Mouse (Mus musculus) G1E (cell line): ENCODE measurements around the gene Ptgir. TPM values are rescaled to one million over a fixed set of nuclear protein-coding genes. Genes with fewer than 3 reads are reported as not detected.

Experiments
- ATAC-seq: 2 replicates; pipeline ENCODE4 v1.8.0; 2016; ENCODE audit warnings: mild to moderate bottlenecking; ENCODE audit not compliant: insufficient number of reproducible peaks, poor library complexity, low FRiP score, severe bottlenecking; ENCODE audit errors: extremely low read depth
- DNase-seq: peaks from one replicate; pipeline ENCODE4 v3.0.0; 2012; ENCODE audit warnings: low spot score
- H3K27me3 ChIP-seq: 2 replicates; pipeline ENCODE4 v1.6.1; 2012; ENCODE audit warnings: mild to moderate bottlenecking, low read length, inconsistent platforms; ENCODE audit not compliant: insufficient read depth
- H3K36me3 ChIP-seq: replicated peaks from 2 replicates; pipeline ENCODE3; 2012; ENCODE audit warnings: mild to moderate bottlenecking, inconsistent platforms
- H3K4me1 ChIP-seq: 2 replicates; pipeline ENCODE4 v1.6.1; 2012; ENCODE audit warnings: low read depth, low read length, inconsistent platforms, mixed read lengths; ENCODE audit not compliant: insufficient read depth
- H3K4me3 ChIP-seq: 2 replicates; pipeline ENCODE4 v1.5.1; 2012; ENCODE audit warnings: low read depth, mild to moderate bottlenecking, inconsistent platforms, low read length, moderate library complexity, mixed read lengths
- H3K9me3 ChIP-seq: replicated peaks from 2 replicates; pipeline ENCODE4 v1.6.1; 2012; ENCODE audit warnings: inconsistent platforms
- CTCF ChIP-seq: IDR thresholded peaks from 2 replicates; pipeline ENCODE4 v1.5.1; 2012; ENCODE audit warnings: low read depth, low read length, inconsistent platforms, mixed read lengths
- GATA1 ChIP-seq: IDR thresholded peaks from 2 replicates; pipeline ENCODE4 v1.6.1; 2012; ENCODE audit warnings: borderline replicate concordance, low read length, inconsistent platforms, mixed read lengths
- GATA2 ChIP-seq: IDR thresholded peaks from 2 replicates; pipeline ENCODE4 v1.6.1; 2012; ENCODE audit warnings: low read depth, low read length, inconsistent platforms, borderline replicate concordance
- POLR2AphosphoS5 ChIP-seq: IDR thresholded peaks from 2 replicates; pipeline ENCODE4 v1.6.1; 2012; ENCODE audit warnings: low read depth, low read length, inconsistent platforms; ENCODE audit not compliant: insufficient replicate concordance
- TAL1 ChIP-seq: conservative IDR thresholded peaks from 2 replicates; pipeline ENCODE4 v1.6.1; 2012; ENCODE audit warnings: low read depth, low read length, inconsistent platforms, mixed read lengths
- polyA plus RNA-seq: library from polyadenylated mRNA; stranded (reverse); fragments of >175 nt; gene quantifications from 2 replicates; pipeline ENCODE4 v1.2.3, GENCODE M21; 2012
- total RNA-seq, 2 experiments: library from RNA; stranded (forward) in 1 of 2; stranded (reverse) in 1 of 2; fragments of 200-1000 nt in 1 of 2; fragments of >200 nt in 1 of 2; fragmentation: Nextera tagmentation in 1 of 2; gene quantifications; 2 replicates each; pipeline ENCODE4 v1.2.3; 2014 to 2017

The Ptgir gene
- total and polyA plus RNA-seq, 3 experiments = 0.05 to 3.5 TPM; not detected in 1

DNA sequence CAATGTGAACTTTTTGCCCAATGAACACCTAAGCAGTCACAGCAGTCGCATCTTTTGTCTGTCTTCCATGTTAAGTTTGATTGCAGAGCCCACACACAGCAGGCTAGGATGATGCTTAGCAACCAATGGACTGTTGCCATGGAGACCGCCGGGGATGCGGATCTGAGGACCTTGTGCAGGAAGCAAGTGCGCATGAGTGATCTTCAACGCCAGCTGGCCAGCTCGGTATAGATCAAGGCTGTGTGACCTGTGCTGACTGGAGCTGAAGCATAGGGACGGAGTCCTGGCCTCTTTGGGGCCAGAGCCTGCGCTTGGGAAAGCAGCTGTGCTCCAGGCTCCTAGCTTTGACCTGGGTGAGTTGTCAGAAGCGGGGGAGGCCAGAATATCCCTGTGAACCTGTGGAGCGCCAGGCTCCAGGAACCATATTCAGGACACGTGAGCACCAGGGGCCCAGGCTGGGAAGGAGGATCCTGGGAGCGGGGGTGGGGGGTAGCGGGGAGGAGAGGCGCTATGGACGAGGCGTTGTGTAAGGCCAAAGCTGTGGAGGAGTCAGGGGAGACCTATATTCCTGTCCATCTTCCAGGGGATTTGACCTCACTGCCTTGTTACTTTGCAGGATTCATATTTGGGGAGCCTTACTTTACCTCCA lies 53.4 kb downstream of the Ptgir start, which contains the start of gene Pnmal1:
Gene Pnmal1 (plus strand): TSS at position 141 of the 649 bp plus-strand sequence.
- H3K36me3 ChIP-seq = no peaks in the 10 kb centered on the region
- DNase-seq (no peak), ATAC-seq (no peak)
- H3K4me3 ChIP-seq = no peak within 1 kb of the TSS
- H3K4me1 ChIP-seq = peaks cover 4% of the 10 kb centered on the region; the same call in 1 of the 2 replicates
- TF ChIP-seq GATA1 (no peak), CTCF (no peak), POLR2AphosphoS5 (no peak), TAL1 (no peak), GATA2 (no peak)
- H3K27me3 ChIP-seq = peaks cover 38% of the 10 kb centered on the region
- no peaks in the 10 kb centered on the region for H3K9me3 ChIP-seq

Other genes with a start within 250 kb of the Ptgir start
- not detected in 2 replicates for gene Ceacam15, start 230.8 kb upstream of the Ptgir start, total RNA-seq (2014; fragmentation: Nextera tagmentation)
- 0.27 TPM in 1 of 2 replicates, not detected in the other for gene Ceacam15, start 230.8 kb upstream of the Ptgir start, total RNA-seq (2017)
- not detected in 2 replicates for gene Ceacam15, start 230.8 kb upstream of the Ptgir start, polyA plus RNA-seq
- not detected in 2 replicates for gene Ceacam9, start 184.6 kb upstream of the Ptgir start, total RNA-seq (2014; fragmentation: Nextera tagmentation)
- 0.06 and 0.49 TPM in 2 replicates for gene Ceacam9, start 184.6 kb upstream of the Ptgir start, total RNA-seq (2017)
- not detected in 2 replicates for gene Ceacam9, start 184.6 kb upstream of the Ptgir start, polyA plus RNA-seq
- gene Ap2s1, start 168.1 kb upstream of the Ptgir start, total RNA-seq (2014; fragmentation: Nextera tagmentation) = 67.8 and 71.1 TPM in 2 replicates
- 97.6 and 127 TPM in 2 replicates for gene Ap2s1, start 168.1 kb upstream of the Ptgir start, total RNA-seq (2017)
- gene Ap2s1, start 168.1 kb upstream of the Ptgir start, polyA plus RNA-seq = 373 and 405 TPM in 2 replicates
- 18.8 and 61.2 TPM in 2 replicates for gene Slc1a5, start 125.2 kb upstream of the Ptgir start, total RNA-seq (2014; fragmentation: Nextera tagmentation)
- 5.9 and 7.1 TPM in 2 replicates for gene Slc1a5, start 125.2 kb upstream of the Ptgir start, total RNA-seq (2017)
- gene Slc1a5, start 125.2 kb upstream of the Ptgir start, polyA plus RNA-seq = 13.9 and 14.7 TPM in 2 replicates
- 40.3 and 67.7 TPM in 2 replicates for gene Strn4, start 90.6 kb upstream of the Ptgir start, total RNA-seq (2014; fragmentation: Nextera tagmentation)
- gene Strn4, start 90.6 kb upstream of the Ptgir start, total RNA-seq (2017) = 33.8 and 38.9 TPM in 2 replicates
- gene Strn4, start 90.6 kb upstream of the Ptgir start, polyA plus RNA-seq = 62.4 and 64.4 TPM in 2 replicates
- 12.3 and 18.0 TPM in 2 replicates for gene Fkrp, start 89.8 kb upstream of the Ptgir start, total RNA-seq (2014; fragmentation: Nextera tagmentation)
- 10.5 and 11.3 TPM in 2 replicates for gene Fkrp, start 89.8 kb upstream of the Ptgir start, total RNA-seq (2017)
- gene Fkrp, start 89.8 kb upstream of the Ptgir start, polyA plus RNA-seq = 30.6 and 32.9 TPM in 2 replicates
- 23.6 and 28.7 TPM in 2 replicates for gene Prkd2, start 63.6 kb upstream of the Ptgir start, total RNA-seq (2014; fragmentation: Nextera tagmentation)
- 3.9 and 4.4 TPM in 2 replicates for gene Prkd2, start 63.6 kb upstream of the Ptgir start, total RNA-seq (2017)
- gene Prkd2, start 63.6 kb upstream of the Ptgir start, polyA plus RNA-seq = 13.6 and 22.4 TPM in 2 replicates
- 0.30 TPM in 1 of 2 replicates, not detected in the other for gene Dact3, start 31.2 kb upstream of the Ptgir start, total RNA-seq (2014; fragmentation: Nextera tagmentation)
- 0.05 and 0.12 TPM in 2 replicates for gene Dact3, start 31.2 kb upstream of the Ptgir start, total RNA-seq (2017)
- 0.28 and 0.30 TPM in 2 replicates for gene Dact3, start 31.2 kb upstream of the Ptgir start, polyA plus RNA-seq
- not detected in 2 replicates for gene Gng8, start 14.7 kb upstream of the Ptgir start, total RNA-seq (2014; fragmentation: Nextera tagmentation)
- gene Gng8, start 14.7 kb upstream of the Ptgir start, total RNA-seq (2017) = 0.23 TPM in 1 of 2 replicates, not detected in the other
- not detected in 2 replicates for gene Gng8, start 14.7 kb upstream of the Ptgir start, polyA plus RNA-seq
- 157 and 166 TPM in 2 replicates for gene Calm3, start 17.6 kb downstream of the Ptgir start, total RNA-seq (2014; fragmentation: Nextera tagmentation)
- gene Calm3, start 17.6 kb downstream of the Ptgir start, total RNA-seq (2017) = 313 and 344 TPM in 2 replicates
- gene Calm3, start 17.6 kb downstream of the Ptgir start, polyA plus RNA-seq = 792 and 815 TPM in 2 replicates
- gene Pnmal2, start 38.2 kb downstream of the Ptgir start, total RNA-seq (2014; fragmentation: Nextera tagmentation) = not detected in 2 replicates
- 0.06 and 0.22 TPM in 2 replicates for gene Pnmal2, start 38.2 kb downstream of the Ptgir start, total RNA-seq (2017)
- not detected in 2 replicates for gene Pnmal2, start 38.2 kb downstream of the Ptgir start, polyA plus RNA-seq
- gene Pnmal1, start 53.2 kb downstream of the Ptgir start, total RNA-seq (2014; fragmentation: Nextera tagmentation) = not detected in 2 replicates
- 0.05 TPM in 1 of 2 replicates, not detected in the other for gene Pnmal1, start 53.2 kb downstream of the Ptgir start, total RNA-seq (2017)
- gene Pnmal1, start 53.2 kb downstream of the Ptgir start, polyA plus RNA-seq = 0.01 TPM in 1 of 2 replicates, not detected in the other
- gene Gm42372, start 76.6 kb downstream of the Ptgir start, total RNA-seq (2014; fragmentation: Nextera tagmentation) = not detected in 2 replicates
- gene Gm42372, start 76.6 kb downstream of the Ptgir start, total RNA-seq (2017) = 0.06 and 0.22 TPM in 2 replicates
- not detected in 2 replicates for gene Gm42372, start 76.6 kb downstream of the Ptgir start, polyA plus RNA-seq
- gene Ccdc8, start 86.2 kb downstream of the Ptgir start, total RNA-seq (2014; fragmentation: Nextera tagmentation) = 7.1 and 8.2 TPM in 2 replicates
- 3.3 and 4.1 TPM in 2 replicates for gene Ccdc8, start 86.2 kb downstream of the Ptgir start, total RNA-seq (2017)
- 17.6 and 18.6 TPM in 2 replicates for gene Ccdc8, start 86.2 kb downstream of the Ptgir start, polyA plus RNA-seq
- 102 and 112 TPM in 2 replicates for gene Ppp5c, start 121.4 kb downstream of the Ptgir start, total RNA-seq (2014; fragmentation: Nextera tagmentation)
- 44.9 and 50.2 TPM in 2 replicates for gene Ppp5c, start 121.4 kb downstream of the Ptgir start, total RNA-seq (2017)
- 92.9 and 94.1 TPM in 2 replicates for gene Ppp5c, start 121.4 kb downstream of the Ptgir start, polyA plus RNA-seq
- 240 and 246 TPM in 2 replicates for gene Hif3a, start 155.9 kb downstream of the Ptgir start, total RNA-seq (2014; fragmentation: Nextera tagmentation)
- 18.0 and 19.6 TPM in 2 replicates for gene Hif3a, start 155.9 kb downstream of the Ptgir start, total RNA-seq (2017)
- gene Hif3a, start 155.9 kb downstream of the Ptgir start, polyA plus RNA-seq = 162 and 183 TPM in 2 replicates
- 0.87 and 1.9 TPM in 2 replicates for gene Psg16, start 167.6 kb downstream of the Ptgir start, total RNA-seq (2014; fragmentation: Nextera tagmentation)
- gene Psg16, start 167.6 kb downstream of the Ptgir start, total RNA-seq (2017) = 0.29 and 0.71 TPM in 2 replicates
- 0.02 and 0.08 TPM in 2 replicates for gene Psg16, start 167.6 kb downstream of the Ptgir start, polyA plus RNA-seq
- gene Ceacam3, start 243.8 kb downstream of the Ptgir start, total RNA-seq (2014; fragmentation: Nextera tagmentation) = not detected in 2 replicates
- gene Ceacam3, start 243.8 kb downstream of the Ptgir start, total RNA-seq (2017) = 0.29 and 0.44 TPM in 2 replicates
- gene Ceacam3, start 243.8 kb downstream of the Ptgir start, polyA plus RNA-seq = 0.02 TPM in 1 of 2 replicates, not detected in the other